Mouse (Mus musculus) C2C12 (cell line): ENCODE results near the gene Wbp2nl.

Experiments used
- CTCF ChIP-seq: IDR thresholded peaks from one replicate; pipeline ENCODE4 v1.5.1; 2011; ENCODE audit not compliant: control insufficient read depth, insufficient read depth, insufficient read length
- MAX ChIP-seq: IDR thresholded peaks from one replicate; pipeline ENCODE4 v1.6.1; 2011; ENCODE audit warnings: mild to moderate bottlenecking, control low read depth

GRCm38 (mm10) chr15:82319613-82320012 lies 20.9 kb downstream of the Wbp2nl start:
- TF ChIP-seq CTCF, result no peak
- no peak for TF ChIP-seq MAX
